16 mouse cellular contexts compared by ENCODE assay signal in the genomic region with DNA sequence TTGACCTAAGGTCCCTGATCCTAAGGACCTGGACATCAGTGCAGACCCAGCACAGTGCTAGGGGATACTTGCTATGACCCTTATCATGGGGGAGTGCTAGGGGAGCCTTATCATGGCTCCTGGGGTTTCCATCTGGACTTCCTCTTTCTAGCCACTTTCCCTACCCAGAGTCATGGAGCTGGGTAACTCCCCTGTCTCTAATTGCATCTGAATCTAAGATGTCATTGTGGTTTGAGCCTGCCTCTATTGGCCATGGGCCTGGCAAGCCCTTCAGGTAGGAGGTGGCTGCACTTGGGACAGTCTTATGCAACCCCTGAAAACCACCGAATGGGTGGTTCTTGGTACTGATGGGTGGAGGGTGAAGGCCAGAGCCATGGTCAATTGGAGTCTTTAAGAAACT. TPM values are rescaled to one million over a fixed set of nuclear protein-coding genes. Genes with fewer than 3 reads are reported as not detected.
DNase-seq lines count a peak whose midpoint lies in the region; ATAC-seq and TF ChIP-seq lines count a peak whose summit lies in the region.
"Had no signal": no experiment of that assay in that cellular context is flagged by ENCODE, and none has a peak within 500 bp of the region (broad histone marks: within the 10 kb centered on the region; RNA-seq: fewer than 3 reads in every experiment).

No protein-coding gene starts in this region.

- WGBS in lung, adult 2 months: 71% methylated on average over 1 of the region's 1 CpGs
- 94% methylated on average over 1 of the region's 1 CpGs for WGBS in heart, embryonic 11.5 days (ENCODE audit: insufficient replicate concordance)
- 54% methylated on average over 1 of the region's 1 CpGs for WGBS in liver, embryonic 11.5 days

- H3K27me3 ChIP-seq in heart, embryonic 11.5 days (ENCODE audit: control insufficient read depth, insufficient read depth, low read length): no peaks in the 10 kb centered on the region
- no peaks in the 10 kb centered on the region for H3K27me3 ChIP-seq in liver, embryonic 11.5 days (replicated peaks; ENCODE audit: control insufficient read depth, insufficient read depth, low read length)
- H3K27me3 ChIP-seq: heart, embryonic 13.5 days; intestine, embryonic 15.5 days; liver, embryonic 15.5 days; midbrain, embryonic 15.5 days had no signal

- no peak overlapping the region for H3K9ac ChIP-seq in heart, embryonic 11.5 days (ENCODE audit: low read depth, low read length)
- H3K9ac ChIP-seq in liver, embryonic 11.5 days (ENCODE audit: low read depth, low read length): no peak overlapping the region
- H3K9ac ChIP-seq: heart, embryonic 13.5 days; hindbrain, embryonic 14.5 days; intestine, embryonic 15.5 days; liver, embryonic 15.5 days; midbrain, embryonic 15.5 days had no signal

- H3K36me3 ChIP-seq in heart, embryonic 11.5 days (ENCODE audit: control insufficient read depth, insufficient read depth, low read length): no peaks in the 10 kb centered on the region
- no peaks in the 10 kb centered on the region for H3K36me3 ChIP-seq in liver, embryonic 11.5 days (ENCODE audit: control insufficient read depth, insufficient read depth, low read length)
- H3K36me3 ChIP-seq: heart, embryonic 13.5 days; intestine, embryonic 15.5 days; liver, embryonic 15.5 days; midbrain, embryonic 15.5 days had no signal

- H3K4me3 ChIP-seq in lung, adult 2 months (replicated peaks; ENCODE audit: extremely low read depth, low read depth, low read length): no peak overlapping the region
- no peak overlapping the region for H3K4me3 ChIP-seq in heart, embryonic 11.5 days (ENCODE audit: low read depth, low read length)
- no peak overlapping the region for H3K4me3 ChIP-seq in liver, embryonic 11.5 days (ENCODE audit: low read depth, low read length)
- H3K4me3 ChIP-seq: heart, embryonic 13.5 days; intestine, embryonic 15.5 days; liver, embryonic 15.5 days; midbrain, embryonic 15.5 days had no signal

- TF ChIP-seq CTCF in lung, adult 2 months (IDR thresholded peaks at IDR 0.05; ENCODE audit: insufficient read depth, low read length): no peak

- no peak overlapping the region for H3K4me2 ChIP-seq in heart, embryonic 11.5 days
- no peak overlapping the region for H3K4me2 ChIP-seq in liver, embryonic 11.5 days
- H3K4me2 ChIP-seq: hindbrain, embryonic 14.5 days; intestine, embryonic 15.5 days; liver, embryonic 15.5 days; midbrain, embryonic 15.5 days had no signal

- H3K27ac ChIP-seq in heart, embryonic 11.5 days (ENCODE audit: low read depth, low read length): no peak overlapping the region
- no peak overlapping the region for H3K27ac ChIP-seq in liver, embryonic 11.5 days (ENCODE audit: low read depth, low read length)
- H3K27ac ChIP-seq: heart, embryonic 13.5 days; hindbrain, embryonic 14.5 days; intestine, embryonic 15.5 days; liver, embryonic 15.5 days; midbrain, embryonic 15.5 days; stomach, postnatal 0 days had no signal

- H3K4me1 ChIP-seq in lung, adult 2 months (ENCODE audit: control insufficient read depth, insufficient read depth, low read length): no peaks in the 10 kb centered on the region
- peaks cover 19% of the 10 kb centered on the region; the same call in 1 of the 2 replicates for H3K4me1 ChIP-seq in heart, embryonic 11.5 days (ENCODE audit: control insufficient read depth, insufficient read depth, low read length)
- H3K4me1 ChIP-seq in liver, embryonic 11.5 days (replicated peaks; ENCODE audit: control insufficient read depth, insufficient read depth, low read length): peaks cover 8% of the 10 kb centered on the region; the same call in 1 of the 2 replicates
- H3K4me1 ChIP-seq: intestine, embryonic 15.5 days; liver, embryonic 15.5 days; midbrain, embryonic 15.5 days had no signal

- ATAC-seq in megakaryocyte, adult 5-6 weeks (ENCODE audit: poor library complexity, severe bottlenecking): peak; percentile 88
- ATAC-seq in heart, embryonic 11.5 days (replicated peaks; ENCODE audit: insufficient number of reproducible peaks, low FRiP score, low TSS enrichment): no peak
- no peak for ATAC-seq in liver, embryonic 11.5 days (replicated peaks; ENCODE audit: low FRiP score)
- ATAC-seq: forebrain, embryonic 16.5 days; intestine, embryonic 15.5 days; midbrain, embryonic 15.5 days had no signal

- no peak for TF ChIP-seq POLR2A in lung, adult 2 months (IDR thresholded peaks at IDR 0.05; ENCODE audit: borderline replicate concordance, extremely low read depth, low read depth, low read length)

- H3K9me3 ChIP-seq in heart, embryonic 11.5 days (replicated peaks; ENCODE audit: control insufficient read depth, low read length): peaks cover 2% of the 10 kb centered on the region; the same call in 1 of the 2 replicates
- H3K9me3 ChIP-seq in liver, embryonic 11.5 days (ENCODE audit: control insufficient read depth, low read length): no peaks in the 10 kb centered on the region
- H3K9me3 ChIP-seq: heart, embryonic 13.5 days; intestine, embryonic 15.5 days; liver, embryonic 15.5 days had no signal

- peak; percentile 91 for DNase-seq in MEL-GATA-1-ER (ENCODE audit: extremely low read depth, low read depth)
- peak; percentile 72 for DNase-seq in lung, adult 2 months
- DNase-seq in liver, embryonic 11.5 days (ENCODE audit: low spot score): no peak
- DNase-seq in embryo, embryonic 10 days (ENCODE audit: low spot score): no peak
- DNase-seq in adrenal gland, postnatal 25 days: no peak
- DNase-seq: cerebellum, adult 11 months; layer of hippocampus, postnatal 36 days had no signal

RNA-seq across cellular contexts. Expression of gene Prkag2, which starts 58.5 kb away (rescaled TPM):
- polyA plus RNA-seq in lung, adult 2 months (2012; rRNA removed): 10.9 and 18.0 TPM in 2 replicates
- total RNA-seq in megakaryocyte, adult 5-6 weeks (2015): 37.2 and 46.0 TPM in 2 replicates
- total RNA-seq in megakaryocyte, adult 5-6 weeks (2017): 45.6 and 48.1 TPM in 2 replicates
- polyA plus RNA-seq in heart, embryonic 11.5 days (2014; fragmentation: Nextera tagmentation; extraction: Ambion mirVana): 84.6 and 101 TPM in 2 replicates
- 12.8 and 15.8 TPM in 2 replicates for polyA plus RNA-seq in liver, embryonic 11.5 days (2014; fragmentation: Nextera tagmentation; extraction: Ambion mirVana)
- total RNA-seq in adrenal gland, postnatal 25 days (2021): 32.5 and 34.8 TPM in 2 replicates

Comparison
In these comparisons a context has a peak if more than half of its experiments do, and no peak if none do; other contexts are left out.
1. DNase-seq: peak in MEL-GATA-1-ER (single experiment) and lung, adult 2 months (single experiment); none in liver, embryonic 11.5 days (single experiment), embryo, embryonic 10 days (single experiment) and adrenal gland, postnatal 25 days (single experiment).